Mouse (Mus musculus) limb, embryonic 14.5 days (tissue): ENCODE results near the gene Trpm8. TPM values are rescaled to one million over a fixed set of nuclear protein-coding genes. Genes with fewer than 3 reads are reported as not detected.

ENCODE experiments used
- ATAC-seq: fragments of 200-750 bp; cut with Nextera tagmentation; 2 replicates; pipeline ENCODE4 v1.8.0; 2017; ENCODE audit warnings: low read depth, moderate number of reproducible peaks, moderate TSS enrichment; ENCODE audit not compliant: low FRiP score
- DNase-seq: peaks from one replicate; pipeline ENCODE4 v3.0.0-alpha.2; 2015; ENCODE audit warnings: low spot score
- H3K27ac ChIP-seq: fragments of 300-500 bp; sonication (generic); replicated peaks from 2 replicates; pipeline ENCODE4 v1.5.1; 2014; ENCODE audit warnings: low read depth, mild to moderate bottlenecking, low read length, moderate library complexity, mixed read lengths
- H3K27me3 ChIP-seq: fragments of 300-500 bp; sonication (generic); 2 replicates; pipeline ENCODE4 v1.6.1; 2014; ENCODE audit warnings: low read length, mixed read lengths; ENCODE audit not compliant: control insufficient read depth, insufficient read depth
- H3K36me3 ChIP-seq: fragments of 300-500 bp; sonication (generic); 2 replicates; pipeline ENCODE4 v1.6.1; 2014; ENCODE audit warnings: mild to moderate bottlenecking, low read length, moderate library complexity, mixed read lengths; ENCODE audit not compliant: control insufficient read depth, insufficient read depth
- H3K4me1 ChIP-seq: fragments of 300-500 bp; sonication (generic); 2 replicates; pipeline ENCODE4 v1.6.1; 2014; ENCODE audit warnings: antibody characterized with exemption, low read length, mixed read lengths; ENCODE audit not compliant: control insufficient read depth, insufficient read depth
- H3K4me2 ChIP-seq: fragments of 300-500 bp; sonication (generic); replicated peaks from 2 replicates; pipeline ENCODE4 v1.6.1; 2014; ENCODE audit warnings: low read depth, mild to moderate bottlenecking, low read length, moderate library complexity; ENCODE audit not compliant: severe bottlenecking
- H3K4me3 ChIP-seq: fragments of 300-500 bp; sonication (generic); replicated peaks from 2 replicates; pipeline ENCODE4 v1.5.1; 2014; ENCODE audit warnings: low read length
- H3K9ac ChIP-seq: fragments of 300-500 bp; sonication (generic); 2 replicates; pipeline ENCODE4 v1.6.1; 2014; ENCODE audit warnings: mild to moderate bottlenecking, low read depth, low read length, moderate library complexity; ENCODE audit not compliant: severe bottlenecking
- H3K9me3 ChIP-seq: fragments of 300-500 bp; sonication (generic); 2 replicates; pipeline ENCODE4 v1.6.1; 2016; ENCODE audit warnings: low read length; ENCODE audit not compliant: control insufficient read depth
- POLR2A ChIP-seq: fragments of 200-500 bp; IDR thresholded peaks from 2 replicates; pipeline ENCODE4 v1.8.0; 2012; ENCODE audit warnings: inconsistent platforms, mild to moderate bottlenecking, moderate library complexity, borderline replicate concordance; ENCODE audit not compliant: insufficient read depth, insufficient read length; ENCODE audit errors: extremely low read depth
- WGBS: fragments of 180-500 bp; shearing (Covaris S2); extraction: QIAGEN DNeasy Blood & Tissue Kit; methylation state at CpG from one replicate; pipeline ENCODE4 v1.1.7; 2014; 5-methylcytosine and 5-hydroxymethylcytosine counted together
- polyA plus RNA-seq, 2 experiments: library from polyadenylated mRNA; depleted of rRNA in 1 of 2; stranded (reverse) in 1 of 2; unstranded in 1 of 2; fragments of >200 nt; fragmentation: Nextera tagmentation in 1 of 2; extraction: Ambion mirVana in 1 of 2; gene quantifications; 2 replicates each; pipeline versions ENCODE4 v1.2.1 to v1.2.3; 2012 to 2014

Gene Trpm8
- polyA plus RNA-seq, 2 experiments = not detected

- ATAC-seq (no peak), DNase-seq (peak; percentile 14)
- Histone ChIP-seq H3K4me3 (no peak overlapping the region), H3K27ac (no peak overlapping the region), H3K4me2 (no peak overlapping the region), H3K4me1 (no peaks in the 10 kb centered on the region), H3K9me3 (no peaks in the 10 kb centered on the region), H3K36me3 (no peaks in the 10 kb centered on the region), H3K9ac (no peak overlapping the region), H3K27me3 (no peaks in the 10 kb centered on the region)
- WGBS = 25% methylated on average over 1 of the region's 1 CpGs
- no peak for TF ChIP-seq POLR2A
Measured at GRCm38 (mm10) chr1:88429413-88429812, 152.0 kb downstream of the Trpm8 start.

GRCm38 (mm10) chr1:88431262-88431661 lies 153.8 kb downstream of the Trpm8 start:
- H3K27me3 ChIP-seq = no peaks in the 10 kb centered on the region
- 34% methylated on average over 4 of the region's 4 CpGs for WGBS
- H3K27ac ChIP-seq = no peak overlapping the region
- no peaks in the 10 kb centered on the region for H3K4me1 ChIP-seq
- no peaks in the 10 kb centered on the region for H3K36me3 ChIP-seq
- no peaks in the 10 kb centered on the region for H3K9me3 ChIP-seq
- ATAC-seq = no peak
- no peak for DNase-seq
- no peak overlapping the region for H3K9ac ChIP-seq
- TF ChIP-seq POLR2A = no peak
- H3K4me3 ChIP-seq = no peak overlapping the region
- H3K4me2 ChIP-seq = no peak overlapping the region

DNA sequence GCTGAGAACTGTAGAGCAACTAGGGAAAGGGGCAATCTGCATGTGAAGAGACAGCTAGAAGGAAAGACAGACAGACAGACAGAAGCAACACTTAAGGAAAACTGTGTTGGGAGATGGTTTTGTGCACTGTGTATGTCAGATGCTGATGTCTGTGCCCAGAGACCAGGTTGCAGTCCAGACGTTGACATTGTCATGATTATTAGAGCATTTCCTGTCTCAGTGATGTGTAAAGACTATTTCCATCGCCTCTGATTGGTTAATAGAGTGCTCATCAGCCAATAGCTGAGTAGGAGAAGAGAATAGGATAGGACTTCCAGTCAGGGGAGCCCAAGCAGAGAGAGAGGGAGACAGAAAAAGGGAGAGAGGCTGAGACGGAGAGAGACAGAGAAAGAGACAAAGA lies 155.1 kb downstream of the Trpm8 start:
- TF ChIP-seq POLR2A = no peak
- no peak overlapping the region for H3K4me3 ChIP-seq
- no peak for DNase-seq
- no peaks in the 10 kb centered on the region for H3K9me3 ChIP-seq
- no peaks in the 10 kb centered on the region for H3K27me3 ChIP-seq
- peaks cover 4% of the 10 kb centered on the region; the same call in 1 of the 2 replicates for H3K4me1 ChIP-seq
- 45% methylated on average over 3 of the region's 3 CpGs for WGBS
- H3K27ac ChIP-seq = no peak overlapping the region
- no peak overlapping the region for H3K4me2 ChIP-seq
- no peaks in the 10 kb centered on the region for H3K36me3 ChIP-seq
- H3K9ac ChIP-seq = no peak overlapping the region
- no peak for ATAC-seq

DNA sequence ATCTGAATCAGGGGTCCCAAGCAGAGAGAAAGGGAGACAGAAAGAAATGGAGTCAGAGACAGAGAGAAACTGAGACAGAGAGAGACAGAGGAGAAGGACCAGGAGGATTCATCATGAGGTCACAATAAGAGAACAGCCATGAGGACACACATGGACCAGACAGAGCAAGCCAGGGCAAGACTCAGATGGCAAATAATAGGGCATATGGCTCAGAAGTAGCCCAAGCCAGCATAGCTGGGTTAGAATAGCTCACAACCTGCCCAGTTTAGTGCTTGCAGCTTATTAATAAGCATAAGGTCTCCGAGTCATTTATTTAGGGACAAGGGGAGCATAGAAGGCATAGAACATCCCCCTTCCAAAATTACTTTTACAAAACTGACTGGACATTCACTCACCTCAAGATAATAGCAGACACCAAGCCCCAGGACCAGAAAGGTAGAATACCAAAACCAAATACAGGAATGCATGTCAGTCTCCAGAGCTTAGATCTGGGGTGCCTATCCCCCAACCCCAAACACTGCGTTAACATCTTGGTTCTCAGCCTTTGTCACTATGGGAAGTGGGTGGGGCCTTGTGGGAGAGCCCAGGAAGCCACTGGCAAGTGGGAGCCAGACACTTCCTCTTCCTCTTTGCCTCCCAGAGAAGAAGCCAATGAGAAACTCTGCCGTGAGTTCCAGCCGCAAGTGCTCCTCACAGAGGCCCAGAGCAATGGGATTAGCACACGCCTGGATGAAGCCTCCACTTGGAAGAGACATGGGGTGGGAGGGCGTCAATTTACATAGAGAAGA lies 155.8 kb downstream of the Trpm8 start:
- 77% methylated on average over 6 of the region's 6 CpGs for WGBS
- H3K4me1 ChIP-seq = peaks cover 7% of the 10 kb centered on the region; the same call in 1 of the 2 replicates
- H3K27me3 ChIP-seq = no peaks in the 10 kb centered on the region
- no peak overlapping the region for H3K4me2 ChIP-seq
- ATAC-seq = no peak
- TF ChIP-seq POLR2A = no peak
- H3K4me3 ChIP-seq = no peak overlapping the region
- DNase-seq = no peak
- H3K9me3 ChIP-seq = no peaks in the 10 kb centered on the region
- no peaks in the 10 kb centered on the region for H3K36me3 ChIP-seq
- H3K9ac ChIP-seq = no peak overlapping the region
- no peak overlapping the region for H3K27ac ChIP-seq

- H3K27ac ChIP-seq = no peak overlapping the region
- ATAC-seq (no peak), DNase-seq (no peak)
- no peak overlapping the region for H3K4me2 ChIP-seq
- no peak for TF ChIP-seq POLR2A
- H3K9ac ChIP-seq = no peak overlapping the region
- WGBS = 72% methylated on average over 4 of the region's 4 CpGs
- H3K4me1 ChIP-seq = peaks cover 7% of the 10 kb centered on the region; the same call in 1 of the 2 replicates
- no peaks in the 10 kb centered on the region for H3K36me3 ChIP-seq
- H3K9me3 ChIP-seq = no peaks in the 10 kb centered on the region
- no peak overlapping the region for H3K4me3 ChIP-seq
- no peaks in the 10 kb centered on the region for H3K27me3 ChIP-seq
Measured at GRCm38 (mm10) chr1:88434057-88434456, 156.6 kb downstream of the Trpm8 start.
